Mouse (Mus musculus) R1 (cell line): ENCODE results near the gene Tpst2.

ENCODE experiments used
- DNase-seq: peaks from one replicate; pipeline ENCODE4 v3.0.0-alpha.2; 2018; ENCODE audit warnings: low read depth, low spot score

Tpst2 gene

GRCm38 (mm10) chr5:112297257-112297656 is 20.8 kb downstream of the Tpst2 start:
- peak; percentile 37 for DNase-seq

DNA sequence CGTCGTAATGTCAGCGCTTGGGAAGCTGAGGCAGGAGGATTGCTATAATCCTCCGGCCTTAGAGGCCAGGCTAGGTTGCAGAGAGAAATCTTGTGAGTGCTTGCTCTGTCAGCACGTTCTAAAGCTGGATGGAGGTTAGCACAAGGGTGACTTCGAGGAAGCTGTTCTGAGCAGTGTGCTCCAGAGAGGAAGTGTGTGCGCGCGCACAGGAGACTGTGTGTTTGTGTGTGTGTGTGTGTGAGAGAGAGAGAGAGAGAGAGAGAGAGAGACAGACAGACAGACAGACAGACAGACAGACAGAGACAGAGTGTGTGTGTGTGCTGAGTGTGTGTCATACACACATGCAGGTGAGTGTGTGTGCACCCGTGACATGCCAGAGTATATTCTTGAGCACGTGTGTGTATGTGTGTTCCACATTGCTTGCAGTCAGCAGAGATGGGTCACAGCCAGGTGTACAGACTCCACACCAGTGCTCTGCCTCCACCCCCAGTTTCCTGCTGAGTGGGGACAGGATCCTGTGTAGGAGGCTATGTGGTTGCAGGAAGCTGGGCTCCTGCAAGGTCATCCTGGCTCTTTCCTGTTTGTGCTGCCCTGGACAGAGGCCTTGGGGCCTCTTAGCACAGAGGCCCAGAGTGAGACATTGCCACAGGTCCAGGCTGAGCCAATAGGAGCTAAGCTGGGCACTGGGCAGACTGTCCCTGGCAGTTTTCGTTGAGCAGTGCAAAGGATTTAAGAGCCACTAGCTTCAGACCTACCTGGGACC is 21.9 kb downstream of the Tpst2 start:
- DNase-seq: no peak

DNA sequence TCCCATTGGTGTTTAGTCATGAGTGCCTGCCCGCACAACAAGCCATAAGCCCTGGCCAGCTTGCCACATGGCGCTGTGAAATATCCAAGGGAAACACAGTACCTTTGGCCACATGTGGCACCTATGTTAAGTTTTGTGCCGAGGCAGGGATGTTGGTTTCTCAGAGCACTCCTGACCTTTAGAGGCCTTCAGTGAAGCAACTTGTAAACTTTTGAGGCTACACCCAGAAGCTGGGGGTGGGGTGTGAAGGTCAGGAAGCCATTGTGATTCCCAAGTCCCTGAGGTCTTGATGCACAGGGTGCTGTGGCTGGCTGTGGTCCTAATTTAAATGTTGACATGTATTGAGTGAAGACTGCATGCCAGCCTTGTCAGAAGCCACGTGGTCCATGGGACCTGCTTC is 22.9 kb downstream of the Tpst2 start:
- DNase-seq: peak; percentile 35

DNA sequence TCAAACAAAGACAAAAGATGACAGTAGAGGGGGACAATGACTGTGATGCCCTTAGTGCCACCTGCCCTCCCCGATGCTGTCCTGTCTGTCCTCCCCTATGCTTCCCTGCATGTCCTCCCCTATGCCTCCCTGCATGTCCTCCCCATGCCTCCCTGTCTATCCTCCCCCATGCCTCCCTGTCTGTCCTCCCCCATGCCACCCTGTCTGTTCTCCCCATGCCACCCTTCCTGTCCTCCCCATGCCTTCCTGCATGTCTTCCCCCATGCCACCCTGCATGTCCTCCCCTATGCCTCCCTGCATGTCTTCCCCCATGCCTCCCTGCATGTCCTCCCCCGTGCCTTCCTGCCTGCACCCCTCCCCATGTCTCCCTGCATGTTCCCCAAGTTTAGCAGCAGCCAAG is 23.6 kb downstream of the Tpst2 start:
- no peak for DNase-seq

DNA sequence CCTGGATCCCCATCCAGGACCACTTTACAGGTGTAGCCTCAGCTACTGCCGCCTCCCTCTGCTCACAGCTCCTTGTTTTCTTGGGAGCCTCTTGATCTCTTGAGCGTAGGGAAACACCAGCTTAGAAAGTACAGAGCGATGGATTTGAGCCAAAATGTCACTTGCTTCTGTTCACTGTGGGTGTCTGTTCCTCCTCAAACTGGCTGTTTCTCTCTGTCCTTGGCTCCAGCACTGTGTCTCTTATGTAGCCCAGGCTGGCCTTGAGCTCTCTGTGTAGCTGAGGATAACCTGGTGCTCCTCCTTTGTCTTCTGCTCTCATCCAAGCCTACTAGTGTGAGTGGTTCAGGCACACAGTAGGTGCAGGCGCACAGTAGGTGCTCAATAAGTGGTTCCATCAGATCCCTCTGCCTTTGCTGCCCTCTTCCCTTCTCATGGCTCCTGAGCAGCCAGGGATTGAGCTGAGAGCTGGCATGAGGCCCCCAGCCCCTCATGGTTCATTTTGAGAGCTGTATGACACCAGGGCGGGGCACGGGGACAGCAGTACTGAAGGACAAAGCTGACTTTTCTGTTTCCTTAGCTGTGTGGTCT is 24.3 kb downstream of the Tpst2 start:
- no peak for DNase-seq

DNA sequence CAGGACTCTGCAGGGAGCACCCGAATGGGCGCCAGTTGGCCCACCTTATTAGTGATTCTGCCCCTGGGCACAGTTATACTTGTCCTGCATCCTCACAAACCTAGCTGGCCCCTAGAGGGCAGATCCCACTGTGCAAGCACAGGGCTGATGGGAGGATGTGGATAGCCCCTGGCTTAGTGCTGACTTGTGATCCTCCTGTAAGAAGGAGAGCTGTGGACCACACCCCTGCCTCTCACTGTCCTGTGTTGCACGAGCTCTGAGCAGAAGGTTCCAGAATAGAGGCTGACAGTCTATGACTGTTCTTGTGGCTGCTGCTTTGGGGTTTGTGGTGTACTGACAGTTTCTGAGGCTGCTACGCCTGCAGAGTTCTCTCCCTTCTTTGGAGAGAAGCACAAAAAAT is 25.2 kb downstream of the Tpst2 start:
- no peak for DNase-seq

- DNase-seq: no peak
Observed at GRCm38 (mm10) chr5:112302310-112302709, 25.8 kb downstream of the Tpst2 start.

GRCm38 (mm10) chr5:112305842-112306241 is 29.4 kb downstream of the Tpst2 start:
- DNase-seq: no peak

GRCm38 (mm10) chr5:112313222-112313885 is 36.9 kb downstream of the Tpst2 start:
- no peak for DNase-seq

GRCm38 (mm10) chr5:112316468-112316867 is 40.0 kb downstream of the Tpst2 start:
- DNase-seq: no peak

DNA sequence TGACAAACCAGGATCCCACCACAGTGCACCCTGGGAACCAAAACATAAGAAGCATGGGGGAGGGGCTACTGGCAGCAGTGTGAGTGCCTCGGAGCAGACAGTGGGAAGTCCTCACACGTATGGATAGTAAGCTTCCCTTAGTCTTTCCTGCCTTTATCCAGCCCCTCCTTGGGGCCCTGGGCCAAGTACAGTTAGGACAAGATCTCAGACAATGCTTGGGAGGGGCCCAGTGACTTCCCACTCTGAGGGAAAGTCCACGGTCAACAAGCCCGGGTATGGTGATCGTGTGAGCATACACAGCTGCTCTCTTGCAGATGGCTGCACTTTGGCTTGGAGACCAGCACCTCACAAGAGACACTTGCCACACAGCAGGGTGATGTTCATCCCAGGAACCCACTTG is 40.8 kb downstream of the Tpst2 start:
- DNase-seq: no peak

DNA sequence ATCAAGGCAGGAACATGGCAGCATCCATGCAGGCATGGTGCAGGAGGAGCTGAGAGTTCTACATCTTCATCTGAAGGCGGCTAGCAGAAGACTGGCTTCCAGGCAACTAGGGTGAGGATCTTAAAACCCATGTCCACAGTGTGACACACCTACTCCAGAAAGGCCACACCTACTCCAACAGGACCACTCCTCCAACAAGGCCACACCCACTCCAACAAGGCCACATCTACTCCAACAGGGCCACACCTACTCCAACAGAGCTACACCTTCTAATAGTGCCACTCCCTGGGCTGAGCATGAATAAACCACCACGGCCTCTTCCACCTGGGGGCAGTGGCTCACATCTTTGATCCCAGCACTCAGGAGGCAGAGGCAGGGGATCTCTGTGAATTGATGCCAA is 42.9 kb downstream of the Tpst2 start:
- peak; percentile 96 for DNase-seq

DNA sequence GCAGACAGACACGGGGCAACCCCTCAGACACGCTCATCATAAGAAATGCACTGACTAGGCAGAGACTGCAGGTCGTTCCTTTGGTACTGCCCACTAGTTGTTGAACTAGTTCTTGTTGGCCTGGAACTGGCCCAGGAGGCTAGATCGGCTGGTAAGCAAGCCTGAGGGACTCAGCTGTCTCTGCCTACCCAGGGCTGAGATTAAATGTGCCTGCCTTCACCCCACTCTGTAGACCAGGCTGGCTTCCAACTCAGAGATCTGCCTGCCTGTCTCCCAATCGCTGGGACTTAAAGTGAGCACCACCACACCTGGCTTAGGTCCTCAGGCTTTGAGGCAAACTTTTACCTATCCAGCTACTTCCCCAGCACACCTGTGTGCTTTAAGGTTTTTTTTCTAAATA is 43.9 kb downstream of the Tpst2 start:
- no peak for DNase-seq

DNA sequence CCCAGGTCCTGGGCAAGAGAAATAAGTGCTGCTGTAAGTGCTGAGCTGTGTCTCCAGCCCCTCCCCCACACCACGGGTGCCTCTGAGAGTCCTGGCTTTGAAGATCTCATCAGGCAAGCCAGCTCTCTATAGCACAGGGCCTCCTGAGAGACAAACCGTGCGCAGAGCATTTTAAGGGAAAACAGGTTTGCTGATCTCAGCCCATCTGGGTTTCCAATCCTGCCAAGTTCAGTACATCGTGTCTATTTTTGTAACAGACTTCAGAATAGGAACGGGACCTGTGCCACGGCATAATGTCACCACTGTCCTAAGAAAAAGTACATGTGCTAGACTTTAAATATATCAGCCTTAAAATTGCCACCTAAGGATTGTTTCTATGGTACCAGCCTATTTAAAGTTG is 44.4 kb downstream of the Tpst2 start:
- no peak for DNase-seq

DNA sequence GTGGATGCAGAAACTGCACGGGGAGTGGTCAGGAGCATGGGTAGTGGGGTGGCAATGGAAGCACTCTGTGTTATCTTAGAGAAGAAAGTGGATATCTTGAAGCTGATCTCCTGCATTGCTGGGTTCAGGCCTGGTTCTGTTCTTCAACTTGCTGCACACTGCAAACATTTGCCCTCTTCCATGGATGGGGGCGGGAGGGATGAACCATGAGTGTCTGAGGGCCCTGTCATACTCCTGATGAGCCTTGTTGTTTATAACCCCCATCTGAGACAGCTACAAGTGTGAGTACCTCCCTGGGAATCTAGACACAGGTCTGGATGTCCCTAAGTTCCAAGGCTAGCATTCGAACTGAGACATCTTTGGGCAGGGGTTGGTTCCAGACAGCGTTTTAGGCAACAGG is 44.9 kb downstream of the Tpst2 start:
- no peak for DNase-seq

DNA sequence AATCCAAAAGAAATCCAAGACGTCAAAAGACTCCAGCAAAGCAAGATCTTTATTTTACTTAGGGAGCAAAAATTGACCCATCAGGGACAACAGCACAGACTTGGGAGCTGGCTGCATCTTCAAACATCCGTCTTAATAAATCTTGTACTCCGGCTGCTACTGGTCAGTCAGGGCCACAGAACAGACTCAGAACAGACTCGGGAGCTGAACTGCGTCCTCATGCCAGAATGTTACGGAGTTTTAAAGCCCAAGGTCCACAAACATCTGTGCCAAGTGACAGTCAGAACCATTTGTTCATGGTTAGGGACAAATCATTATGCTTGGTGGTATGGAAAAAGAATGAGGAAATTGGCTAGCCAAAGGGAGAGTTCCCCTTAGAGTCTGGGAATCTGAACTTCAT is 46.8 kb downstream of the Tpst2 start:
- no peak for DNase-seq

DNA sequence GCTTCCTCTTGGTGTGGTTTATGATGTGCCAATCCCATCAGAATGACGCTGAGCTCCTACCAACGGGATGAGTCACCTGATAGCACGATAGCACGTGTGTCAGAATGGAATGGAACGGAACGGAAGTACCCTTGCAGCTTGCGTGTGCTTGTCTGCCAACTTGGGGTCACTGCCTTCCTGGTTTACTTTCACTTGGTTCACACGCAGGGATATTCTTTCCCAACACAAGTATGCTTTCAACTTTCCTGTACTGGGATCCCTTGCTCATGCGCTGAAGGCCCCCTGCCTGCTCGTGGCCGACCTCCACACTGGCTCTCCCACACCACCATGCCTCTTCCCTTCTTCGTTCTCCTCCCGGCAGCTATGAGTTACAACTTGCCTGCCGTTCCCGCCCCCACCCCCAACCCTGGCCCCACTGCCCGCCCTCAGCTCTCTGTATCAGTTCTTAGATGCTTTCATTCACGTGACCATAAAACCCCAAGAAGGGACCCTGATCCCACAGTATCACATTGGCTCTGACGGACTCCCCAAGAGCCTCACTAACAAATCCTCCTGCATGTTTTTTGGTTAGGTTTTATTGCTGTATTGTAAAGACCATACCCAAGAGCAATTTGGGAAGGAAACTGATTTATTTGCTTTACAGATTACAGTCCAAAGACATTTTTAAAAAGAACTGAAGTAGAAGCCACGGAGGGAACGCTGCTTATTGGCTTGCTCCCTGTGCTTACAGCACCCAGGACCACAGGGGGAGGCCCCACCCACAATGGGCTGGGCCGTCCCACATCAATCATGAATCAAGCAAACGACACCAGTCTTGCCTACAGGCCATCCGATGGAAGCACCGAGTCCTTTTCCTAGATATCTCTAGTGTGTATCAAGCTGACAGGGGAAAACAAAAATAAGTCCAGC is 48.4 kb downstream of the Tpst2 start:
- peak; percentile 88 for DNase-seq

DNA sequence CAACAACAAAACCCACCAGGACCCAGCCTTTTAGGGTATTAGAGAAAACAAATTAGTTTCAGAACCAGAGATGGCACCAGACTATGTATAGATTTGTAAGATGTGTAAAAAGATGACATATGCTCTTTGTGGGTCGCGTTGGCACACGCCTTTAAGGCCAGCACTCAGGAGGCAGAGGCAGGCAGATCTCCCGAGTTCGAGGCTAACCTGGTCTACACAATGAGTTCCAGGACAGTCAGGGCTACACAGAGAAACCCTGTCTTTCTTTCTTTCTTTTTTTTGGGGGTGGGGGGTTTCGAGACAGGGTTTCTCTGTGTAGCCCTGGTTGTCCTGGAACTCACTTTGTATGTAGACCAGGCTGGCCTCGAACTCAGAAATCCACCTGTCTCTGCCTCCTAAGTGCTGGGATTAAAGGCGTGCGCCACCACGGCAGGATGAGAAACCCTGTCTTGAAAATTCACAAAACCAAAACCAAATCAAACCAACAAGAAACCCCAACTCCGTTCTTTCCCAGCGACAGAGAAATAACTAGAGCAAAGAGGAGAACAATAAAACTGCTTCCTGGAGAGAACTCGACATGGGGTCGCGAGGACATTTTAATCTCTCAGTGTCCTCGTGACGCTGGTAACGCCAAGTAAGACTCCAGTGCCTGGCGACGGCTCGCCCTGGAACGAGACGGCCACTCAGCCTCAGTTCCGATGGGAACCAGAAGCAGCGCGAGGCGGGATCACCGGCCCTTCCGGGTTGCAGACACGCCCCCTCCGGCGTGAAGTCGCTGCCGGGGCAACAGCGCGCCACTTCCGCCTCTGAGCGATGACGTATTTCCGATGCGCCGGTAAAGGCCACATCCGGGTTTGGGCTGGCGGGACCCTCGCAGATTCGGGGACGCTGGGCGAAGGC is 49.3 kb downstream of the Tpst2 start, which contains the start of gene Tfip11:
Gene Tfip11 (plus strand): TSS at position 813 of the 900 bp plus-strand sequence.
- peak; percentile 96 for DNase-seq

GRCm38 (mm10) chr5:112326446-112327009 is 50.0 kb downstream of the Tpst2 start:
- no peak for DNase-seq

- DNase-seq: no peak
Observed at GRCm38 (mm10) chr5:112327854-112328253, 51.4 kb downstream of the Tpst2 start.
